Mouse (Mus musculus): ENCODE data around the gene Tmem88b.
A peak's percentile ranks its signal among the peaks of the same experiment; 100 is the strongest.
"Not testable (repeated sequence)": the region's sequence is repeated elsewhere in the genome, so short reads cannot be mapped to it uniquely, and the experiment has no call there.

Tmem88b gene

GRCm38 (mm10) chr4:155760613-155761355, 24.9 kb downstream of the Tmem88b start, which contains the start of gene Atad3a:
TSS of gene Atad3a (minus strand) at chr4:155761093.
- peak; percentile 93 for DNase-seq (ENCODE audit: low read depth)

- DNase-seq (ENCODE audit: low read depth) = peak; percentile 59
Measured at GRCm38 (mm10) chr4:155759862-155760612, 25.6 kb downstream of the Tmem88b start.

- no peak for DNase-seq (ENCODE audit: low read depth)
Measured at GRCm38 (mm10) chr4:155757011-155757410, 28.7 kb downstream of the Tmem88b start.

GRCm38 (mm10) chr4:155746575-155747490, 38.8 kb downstream of the Tmem88b start:
- DNase-seq (ENCODE audit: low read depth) = no peak

- DNase-seq (ENCODE audit: low read depth) = no peak
Measured at GRCm38 (mm10) chr4:155746036-155746548, 39.6 kb downstream of the Tmem88b start.

GRCm38 (mm10) chr4:155745136-155745535, 40.5 kb downstream of the Tmem88b start:
- no peak for DNase-seq (ENCODE audit: low read depth)

- no peak for DNase-seq (ENCODE audit: low read depth)
Measured at GRCm38 (mm10) chr4:155744474-155744873, 41.2 kb downstream of the Tmem88b start.

GRCm38 (mm10) chr4:155742684-155743083, 43.0 kb downstream of the Tmem88b start:
- no peak for DNase-seq (ENCODE audit: low read depth)

- not testable (repeated sequence) for DNase-seq (ENCODE audit: low read depth)
Measured at GRCm38 (mm10) chr4:155740681-155741080, 45.0 kb downstream of the Tmem88b start.

GRCm38 (mm10) chr4:155739741-155740636, 45.7 kb downstream of the Tmem88b start:
- no peak for DNase-seq (ENCODE audit: low read depth)

- no peak for DNase-seq (ENCODE audit: low read depth)
Measured at GRCm38 (mm10) chr4:155739152-155739551, 46.5 kb downstream of the Tmem88b start.

- no peak for DNase-seq (ENCODE audit: low read depth)
Measured at GRCm38 (mm10) chr4:155738262-155738661, 47.4 kb downstream of the Tmem88b start.

GRCm38 (mm10) chr4:155736421-155736820, 49.3 kb downstream of the Tmem88b start:
- no peak for DNase-seq (ENCODE audit: low read depth)

GRCm38 (mm10) chr4:155735788-155736187, 49.9 kb downstream of the Tmem88b start:
- no peak for DNase-seq (ENCODE audit: low read depth)

- no peak for DNase-seq (ENCODE audit: low read depth)
Measured at GRCm38 (mm10) chr4:155734951-155735702, 50.5 kb downstream of the Tmem88b start.

GRCm38 (mm10) chr4:155734350-155734941, 51.2 kb downstream of the Tmem88b start, which contains the start of gene Tmem240:
TSS of gene Tmem240 (plus strand) at chr4:155734800.
- DNase-seq (ENCODE audit: low read depth) = peak; percentile 69

- DNase-seq (ENCODE audit: low read depth) = no peak
Measured at GRCm38 (mm10) chr4:155733267-155733666, 52.4 kb downstream of the Tmem88b start.

Data from c-Kit-positive CD71-positive TER-119-negative erythroid progenitor cells, embryonic 14.5 days (primary cell).